Mouse (Mus musculus) ES-Bruce4 (cell line): Measurements from ENCODE around the gene Ewsr1.

Source experiments
- CTCF ChIP-seq: IDR thresholded peaks from one replicate; pipeline ENCODE4 v1.8.1; 2011; ENCODE audit warnings: low read depth, low read length
- EP300 ChIP-seq: IDR thresholded peaks from 2 replicates; pipeline ENCODE4 v1.6.1; 2011; ENCODE audit warnings: low read depth, low read length; ENCODE audit not compliant: insufficient read depth
- POLR2A ChIP-seq: IDR thresholded peaks from one replicate; pipeline ENCODE4 v1.8.1; 2011; ENCODE audit warnings: low read length; ENCODE audit not compliant: insufficient read depth

DNA sequence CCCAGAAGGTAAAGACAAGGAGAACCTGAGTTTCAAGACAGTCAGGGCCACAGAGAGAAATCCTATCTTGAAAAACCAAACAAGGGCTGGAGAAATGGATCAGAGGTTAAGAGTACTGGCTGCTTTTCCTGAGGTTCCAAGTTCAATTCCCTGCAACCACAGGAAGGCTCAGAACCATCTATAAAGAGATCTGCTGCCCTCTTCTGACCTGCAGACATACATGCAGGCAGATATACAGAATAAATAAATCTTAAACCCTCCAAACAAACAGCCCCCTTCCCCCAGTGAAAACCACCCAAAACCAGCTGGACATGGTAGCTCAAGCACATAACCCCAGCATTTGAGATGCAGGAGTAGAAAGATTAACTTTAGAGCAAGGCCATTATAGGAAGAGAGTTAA is 23.3 kb downstream of the Ewsr1 start:
- TF ChIP-seq POLR2A (no peak), EP300 (no peak), CTCF (no peak)
